Mouse (Mus musculus) heart, adult 2 months (tissue): ENCODE measurements around the gene Oaf.

Experiments used
- CTCF ChIP-seq: fragments of 200-600 bp; IDR thresholded peaks from 2 replicates; pipeline ENCODE4 v1.8.1; 2022; ENCODE audit warnings: antibody characterized with exemption, mild to moderate bottlenecking, moderate library complexity
- POLR2A ChIP-seq: fragments of 200-500 bp; IDR thresholded peaks from 2 replicates; pipeline ENCODE4 v1.6.1; 2011; ENCODE audit warnings: mild to moderate bottlenecking, low read depth, low read length, control low read depth; ENCODE audit not compliant: insufficient read depth

DNA sequence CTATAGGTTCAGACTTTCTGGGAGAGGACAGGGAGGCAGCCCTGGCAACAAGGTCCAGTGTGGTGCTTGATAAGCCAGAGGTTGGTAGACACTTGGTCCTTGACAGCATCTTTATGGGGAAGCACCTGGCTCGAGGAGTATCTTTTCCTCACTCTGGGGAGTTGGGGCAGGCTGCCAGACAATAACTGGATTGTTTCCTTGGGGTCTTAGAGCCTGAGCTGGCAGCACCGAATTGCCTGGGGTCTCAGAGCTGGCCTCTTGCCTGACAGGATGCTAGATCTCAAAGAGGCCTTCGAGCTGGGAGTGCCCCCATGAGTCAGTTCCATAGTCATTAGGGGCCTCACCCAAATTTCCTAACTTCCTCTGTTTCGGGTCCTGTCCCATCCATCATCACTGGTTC is 1.6 kb upstream of the Oaf start:
- TF ChIP-seq CTCF (no peak), POLR2A (no peak)
